Mouse (Mus musculus): ENCODE data around the gene Gls2. TPM values are rescaled to one million over a fixed set of nuclear protein-coding genes. Genes with fewer than 3 reads are reported as not detected.

The Gls2 gene
- total RNA-seq, 2 experiments from 2014 or later = 15.0 to 16.7 TPM

Other genes with a start within 250 kb of the Gls2 start
- gene Hsd17b6, start 186.8 kb upstream of the Gls2 start, total RNA-seq (2014; fragmentation: Nextera tagmentation) = 0.55 TPM in 1 of 2 replicates, not detected in the other
- gene Hsd17b6, start 186.8 kb upstream of the Gls2 start, total RNA-seq (2017) = not detected in 2 replicates
- gene Prim1, start 179.3 kb upstream of the Gls2 start, total RNA-seq (2014; fragmentation: Nextera tagmentation) = 99.7 and 123 TPM in 2 replicates
- gene Prim1, start 179.3 kb upstream of the Gls2 start, total RNA-seq (2017) = 134 and 143 TPM in 2 replicates
- gene Naca, start 158.9 kb upstream of the Gls2 start, total RNA-seq (2014; fragmentation: Nextera tagmentation) = 1,531 and 1,673 TPM in 2 replicates
- 2,722 and 3,167 TPM in 2 replicates for gene Naca, start 158.9 kb upstream of the Gls2 start, total RNA-seq (2017)
- gene Ptges3, start 135.5 kb upstream of the Gls2 start, total RNA-seq (2014; fragmentation: Nextera tagmentation) = 210 and 260 TPM in 2 replicates
- gene Ptges3, start 135.5 kb upstream of the Gls2 start, total RNA-seq (2017) = 377 and 378 TPM in 2 replicates
- 2,207 and 2,550 TPM in 2 replicates for gene Atp5b, start 111.2 kb upstream of the Gls2 start, total RNA-seq (2014; fragmentation: Nextera tagmentation)
- gene Atp5b, start 111.2 kb upstream of the Gls2 start, total RNA-seq (2017) = 3,084 and 3,964 TPM in 2 replicates
- 43.8 and 44.6 TPM in 2 replicates for gene Baz2a, start 102.9 kb upstream of the Gls2 start, total RNA-seq (2014; fragmentation: Nextera tagmentation)
- gene Baz2a, start 102.9 kb upstream of the Gls2 start, total RNA-seq (2017) = 12.4 and 14.3 TPM in 2 replicates
- gene Rbms2, start 14.2 kb upstream of the Gls2 start, total RNA-seq (2014; fragmentation: Nextera tagmentation) = 25.2 and 31.5 TPM in 2 replicates
- gene Rbms2, start 14.2 kb upstream of the Gls2 start, total RNA-seq (2017) = 9.1 and 10.9 TPM in 2 replicates
- gene Spryd4, start 17.4 kb downstream of the Gls2 start, total RNA-seq (2014; fragmentation: Nextera tagmentation) = 37.3 and 44.4 TPM in 2 replicates
- gene Spryd4, start 17.4 kb downstream of the Gls2 start, total RNA-seq (2017) = 31.2 and 39.7 TPM in 2 replicates
- gene Mip, start 31.4 kb downstream of the Gls2 start, total RNA-seq (2014; fragmentation: Nextera tagmentation) = 0.74 TPM in 1 of 2 replicates, not detected in the other
- gene Mip, start 31.4 kb downstream of the Gls2 start, total RNA-seq (2017) = 1.6 TPM in 1 of 2 replicates, not detected in the other
- 104 and 125 TPM in 2 replicates for gene Timeless, start 37.6 kb downstream of the Gls2 start, total RNA-seq (2014; fragmentation: Nextera tagmentation)
- 105 and 128 TPM in 2 replicates for gene Timeless, start 37.6 kb downstream of the Gls2 start, total RNA-seq (2017)
- gene Apon, start 59.6 kb downstream of the Gls2 start, total RNA-seq (2014; fragmentation: Nextera tagmentation) = 1.3 and 1.7 TPM in 2 replicates
- gene Apon, start 59.6 kb downstream of the Gls2 start, total RNA-seq (2017) = not detected in 2 replicates
- gene Apof, start 74.2 kb downstream of the Gls2 start, total RNA-seq (2014; fragmentation: Nextera tagmentation) = not detected in 2 replicates
- not detected in 2 replicates for gene Apof, start 74.2 kb downstream of the Gls2 start, total RNA-seq (2017)
- 24.3 and 35.7 TPM in 2 replicates for gene Stat2, start 76.1 kb downstream of the Gls2 start, total RNA-seq (2014; fragmentation: Nextera tagmentation)
- gene Stat2, start 76.1 kb downstream of the Gls2 start, total RNA-seq (2017) = 8.1 and 9.0 TPM in 2 replicates
- not detected in 2 replicates for gene Il23a, start 104.3 kb downstream of the Gls2 start, total RNA-seq (2014; fragmentation: Nextera tagmentation)
- gene Il23a, start 104.3 kb downstream of the Gls2 start, total RNA-seq (2017) = not detected in 2 replicates
- 37.0 and 40.7 TPM in 2 replicates for gene Pan2, start 108.9 kb downstream of the Gls2 start, total RNA-seq (2014; fragmentation: Nextera tagmentation)
- gene Pan2, start 108.9 kb downstream of the Gls2 start, total RNA-seq (2017) = 14.2 and 18.0 TPM in 2 replicates
- gene Cnpy2, start 128.0 kb downstream of the Gls2 start, total RNA-seq (2014; fragmentation: Nextera tagmentation) = 62.8 and 95.5 TPM in 2 replicates
- 86.0 and 87.5 TPM in 2 replicates for gene Cnpy2, start 128.0 kb downstream of the Gls2 start, total RNA-seq (2017)
- gene Cs, start 143.3 kb downstream of the Gls2 start, total RNA-seq (2014; fragmentation: Nextera tagmentation) = 226 and 251 TPM in 2 replicates
- 113 and 182 TPM in 2 replicates for gene Cs, start 143.3 kb downstream of the Gls2 start, total RNA-seq (2017)
- gene Coq10a, start 174.5 kb downstream of the Gls2 start, total RNA-seq (2014; fragmentation: Nextera tagmentation) = 12.9 and 16.8 TPM in 2 replicates
- 8.8 and 10.9 TPM in 2 replicates for gene Coq10a, start 174.5 kb downstream of the Gls2 start, total RNA-seq (2017)
- 62.2 and 68.5 TPM in 2 replicates for gene Ankrd52, start 182.7 kb downstream of the Gls2 start, total RNA-seq (2014; fragmentation: Nextera tagmentation)
- 8.3 and 11.7 TPM in 2 replicates for gene Ankrd52, start 182.7 kb downstream of the Gls2 start, total RNA-seq (2017)
- not detected in 2 replicates for gene Slc39a5, start 206.8 kb downstream of the Gls2 start, total RNA-seq (2014; fragmentation: Nextera tagmentation)
- gene Slc39a5, start 206.8 kb downstream of the Gls2 start, total RNA-seq (2017) = not detected in 2 replicates
- gene Nabp2, start 217.0 kb downstream of the Gls2 start, total RNA-seq (2014; fragmentation: Nextera tagmentation) = 63.0 and 130 TPM in 2 replicates
- gene Nabp2, start 217.0 kb downstream of the Gls2 start, total RNA-seq (2017) = 54.4 and 98.8 TPM in 2 replicates
- 20.9 and 21.6 TPM in 2 replicates for gene Rnf41, start 217.2 kb downstream of the Gls2 start, total RNA-seq (2014; fragmentation: Nextera tagmentation)
- gene Rnf41, start 217.2 kb downstream of the Gls2 start, total RNA-seq (2017) = 8.8 and 12.9 TPM in 2 replicates